Mouse (Mus musculus) layer of hippocampus, postnatal 25 days (tissue): ENCODE results near the gene Dhx9. TPM values are rescaled to one million over a fixed set of nuclear protein-coding genes. Genes with fewer than 3 reads are reported as not detected.
"Not testable (repeated sequence)": the region's sequence is repeated elsewhere in the genome, so short reads cannot be mapped to it uniquely, and the experiment has no call there.

ENCODE experiments used
- DNase-seq, 2 experiments: peaks; one replicate each; pipeline ENCODE4 v3.0.0; 2022; ENCODE audit warnings: mixed read lengths in 2 of 2, low spot score in 1 of 2; ENCODE audit errors: extremely low spot score in 1 of 2
- total RNA-seq, 2 experiments: library from RNA; stranded (reverse); gene quantifications; 2 replicates each; pipeline ENCODE4 v1.2.3; 2021

Gene Dhx9
- total RNA-seq, 2 experiments from 2014 or later = 101 to 106 TPM

DNA sequence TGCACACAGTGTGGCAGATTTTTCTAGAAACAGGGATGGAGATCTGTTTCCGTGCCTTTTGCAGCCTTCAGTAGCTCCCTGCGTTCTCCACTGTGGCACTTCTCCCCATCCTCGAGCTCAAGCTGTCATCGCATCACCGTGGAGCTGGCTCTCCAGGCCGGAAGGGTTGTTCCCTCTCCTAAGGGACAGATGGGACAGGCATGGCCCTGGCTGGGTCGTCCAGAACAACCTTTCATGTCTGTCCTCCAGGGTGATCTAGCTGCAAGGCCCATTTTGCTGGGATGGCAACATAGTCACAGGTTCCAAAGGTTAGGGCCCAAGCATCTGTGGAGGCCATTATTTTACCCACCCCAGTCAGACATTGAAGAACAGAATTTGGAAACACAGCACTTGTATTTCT, 56.3 kb downstream of the Dhx9 start:
- DNase-seq = no peak

DNA sequence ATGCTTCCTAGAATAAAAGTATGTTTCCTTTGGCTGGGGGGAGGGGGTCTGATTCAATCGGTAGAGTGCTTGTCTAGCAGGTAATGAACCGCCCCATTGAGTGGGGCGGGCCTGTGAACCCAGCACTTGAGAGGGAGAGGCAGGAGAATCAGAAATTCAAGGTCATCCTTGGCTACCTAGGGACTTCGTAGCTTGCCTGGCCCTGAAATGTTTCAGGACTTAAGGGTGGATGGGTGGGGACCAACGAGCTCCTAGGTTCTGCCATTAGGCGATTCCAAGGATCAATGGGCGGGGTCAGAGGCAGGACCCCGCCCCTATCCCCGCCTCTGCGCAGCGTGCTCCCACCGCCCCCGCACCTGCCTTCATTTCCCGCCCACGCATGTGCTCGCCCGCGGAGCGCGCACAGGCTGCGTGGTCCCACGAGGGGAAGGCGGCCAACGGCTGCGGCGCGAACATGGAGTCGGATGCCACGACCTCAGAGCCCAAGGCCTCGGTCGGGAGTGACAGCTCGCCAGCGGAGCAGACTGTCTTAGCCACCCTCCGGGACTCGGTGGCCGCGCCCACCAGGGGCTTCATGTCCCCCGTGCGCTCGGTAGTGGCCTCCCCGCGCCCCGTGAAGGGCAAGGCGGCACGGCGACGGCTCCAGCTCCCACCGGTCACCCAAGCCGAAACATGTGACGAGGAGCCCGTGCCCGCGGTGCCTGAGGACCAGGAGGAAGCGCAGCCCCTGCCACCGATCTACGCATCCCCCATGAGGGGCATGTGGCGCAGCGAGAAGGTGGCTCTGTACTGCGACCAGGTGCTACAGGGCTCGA, 62.5 kb downstream of the Dhx9 start, which contains the start of gene Shcbp1l:
Gene Shcbp1l (plus strand): TSS at position 393 of the 815 bp plus-strand sequence.
- peak; percentile 65 to 72 for DNase-seq

- DNase-seq = no peak
These were observed 63.2 kb downstream of the Dhx9 start for GRCm38 (mm10) chr1:153424271-153424670.

GRCm38 (mm10) chr1:153417805-153418204, 69.7 kb downstream of the Dhx9 start:
- DNase-seq = peak in 1 of 2 experiments; percentile 15

DNA sequence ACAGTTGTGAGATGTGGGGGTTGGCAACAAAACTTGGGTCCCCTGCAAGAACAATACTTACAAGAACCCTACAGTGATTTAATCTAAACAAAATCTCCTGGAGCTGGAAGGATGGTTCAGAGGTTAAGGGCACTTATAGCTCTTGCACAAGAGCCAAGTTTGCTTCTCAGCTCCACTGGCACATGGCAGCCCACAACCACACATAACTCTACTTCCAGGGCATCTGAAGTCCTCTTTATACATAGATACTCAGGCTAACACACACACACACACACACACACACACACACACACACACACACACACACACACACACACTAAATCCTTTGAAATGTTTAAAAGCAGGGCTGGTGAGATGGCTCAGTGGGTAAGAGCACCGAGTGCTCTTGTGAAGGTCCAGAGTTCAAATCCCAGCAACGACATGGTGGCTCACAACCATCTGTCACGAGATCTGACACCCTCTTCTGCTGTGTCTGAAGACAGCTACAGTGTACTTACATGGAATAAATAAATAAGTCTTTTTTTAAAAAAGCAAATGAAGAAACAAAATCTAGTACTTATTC, 71.1 kb downstream of the Dhx9 start:
- not testable (repeated sequence) for DNase-seq

DNA sequence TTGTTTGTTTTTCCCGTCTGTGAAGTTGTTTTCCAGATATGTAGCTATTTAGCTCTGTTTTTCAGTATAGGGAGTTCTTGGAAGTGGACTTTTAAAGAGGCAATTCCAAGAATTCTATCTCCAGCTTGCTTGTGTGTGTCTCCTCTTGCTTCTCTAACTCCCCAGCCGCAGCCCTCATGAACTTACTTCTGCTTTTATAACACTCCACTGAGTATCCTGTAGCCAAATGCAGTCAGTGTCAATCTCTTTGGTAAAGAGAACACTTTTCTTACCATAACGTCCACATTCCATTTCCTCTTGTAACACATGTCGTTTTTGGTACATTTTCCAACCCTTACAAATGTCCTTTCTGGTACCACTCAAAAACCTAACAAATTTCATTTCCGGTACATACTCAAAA, 71.7 kb downstream of the Dhx9 start:
- DNase-seq = not testable (repeated sequence)

DNA sequence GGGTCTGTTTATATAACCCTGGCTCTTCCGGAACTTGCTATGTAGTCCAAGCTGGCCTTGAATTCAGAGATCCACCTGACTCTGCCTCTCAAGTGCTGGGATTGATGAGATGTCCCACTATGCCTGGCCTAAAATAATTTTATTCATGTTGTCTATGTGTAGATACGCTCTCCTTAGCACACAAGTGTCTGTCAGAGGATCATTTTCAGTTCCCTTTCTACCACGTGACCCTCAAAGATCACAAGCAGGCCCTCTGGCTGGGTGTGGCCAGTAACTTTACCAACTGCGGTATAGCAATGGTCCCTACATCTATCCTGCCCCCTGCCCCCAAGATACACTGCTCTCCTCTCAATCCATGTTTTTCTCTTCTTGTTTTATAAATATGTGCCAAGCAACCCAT, 72.5 kb downstream of the Dhx9 start:
- DNase-seq = peak in 1 of 2 experiments; percentile 12

DNA sequence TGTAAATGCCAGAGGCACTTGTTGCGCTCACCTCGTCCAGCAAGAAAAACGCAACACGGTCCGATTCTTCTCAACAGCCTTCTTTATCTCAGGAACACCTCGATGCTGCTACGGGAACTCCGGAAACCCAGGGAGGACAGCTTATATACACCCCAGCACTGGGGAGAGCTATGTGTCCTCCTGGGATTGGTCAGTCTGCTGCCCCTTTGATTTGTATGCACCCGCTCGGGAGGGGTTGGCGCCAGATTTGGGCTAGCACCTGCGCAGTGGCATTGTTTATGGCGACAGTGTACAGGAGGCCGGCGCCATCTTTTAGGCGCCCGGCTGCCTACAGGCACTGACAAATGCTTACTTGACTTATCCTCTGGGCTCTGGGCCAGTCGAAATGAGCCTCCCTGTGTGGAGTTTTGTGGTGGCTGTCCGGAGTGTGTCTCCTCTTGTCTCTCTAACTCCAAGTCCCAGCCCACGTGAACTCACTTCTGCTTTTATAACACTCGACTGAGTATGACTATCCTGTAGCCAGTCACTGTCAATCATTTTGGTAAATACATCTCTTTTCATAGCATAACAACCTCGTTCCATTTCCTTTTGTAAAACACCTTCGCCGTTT, 73.2 kb downstream of the Dhx9 start:
- DNase-seq = peak; percentile 40 to 42

- peak; percentile 36 to 53 for DNase-seq
These were observed 74.0 kb downstream of the Dhx9 start for GRCm38 (mm10) chr1:153413397-153414020.

- DNase-seq = not testable (repeated sequence)
These were observed 74.6 kb downstream of the Dhx9 start for GRCm38 (mm10) chr1:153412663-153413396.

GRCm38 (mm10) chr1:153411723-153412122, 75.7 kb downstream of the Dhx9 start:
- DNase-seq = no peak

- not testable (repeated sequence) for DNase-seq
These were observed 76.5 kb downstream of the Dhx9 start for GRCm38 (mm10) chr1:153410915-153411314.

- not testable (repeated sequence) for DNase-seq
These were observed 79.2 kb downstream of the Dhx9 start for GRCm38 (mm10) chr1:153408296-153408695.

GRCm38 (mm10) chr1:153407641-153408040, 79.8 kb downstream of the Dhx9 start:
- DNase-seq = not testable (repeated sequence)

Other genes with a start within 250 kb of the Dhx9 start
- gene Lamc1, start 154.9 kb downstream of the Dhx9 start, total RNA-seq = 10 to 100 TPM; 30.8 to 31.8 TPM
- gene Shcbp1l, start 62.5 kb downstream of the Dhx9 start, total RNA-seq = 1 to 10 TPM; 2.8 to 5.3 TPM
- gene Npl, start 62.4 kb upstream of the Dhx9 start, total RNA-seq = 1 to 10 TPM; 3.6 to 4.5 TPM
- gene Rgs8, start 165.4 kb upstream of the Dhx9 start, total RNA-seq = 10 to 100 TPM; 66.1 to 70.2 TPM